23 mouse cellular contexts compared by ENCODE assay signal in genomic region chr10:65110729-65111128, GRCm38 (mm10).
DNase-seq lines count a peak whose midpoint lies in the region; ATAC-seq and TF ChIP-seq lines count a peak whose summit lies in the region.
"Had no signal": no experiment of that assay in that cellular context is flagged by ENCODE, and none has a peak within 500 bp of the region (broad histone marks: within the 10 kb centered on the region; RNA-seq: fewer than 3 reads in every experiment).

No protein-coding gene starts in this region.

- no peak for TF ChIP-seq CTCF in brain, embryonic 14.5 days (IDR thresholded peaks at IDR 0.05; ENCODE audit: borderline replicate concordance, extremely low read depth, insufficient read depth, insufficient read length)

- no peaks in the 10 kb centered on the region for H3K36me3 ChIP-seq in forebrain, embryonic 13.5 days (ENCODE audit: poor library complexity, severe bottlenecking)
- H3K36me3 ChIP-seq in forebrain, embryonic 10.5 days (replicated peaks), result no peaks in the 10 kb centered on the region
- no peaks in the 10 kb centered on the region for H3K36me3 ChIP-seq in hindbrain, embryonic 11.5 days (ENCODE audit: control insufficient read depth, insufficient read depth, low read length)
- H3K36me3 ChIP-seq: embryonic facial prominence, embryonic 12.5 days; G1E; heart, embryonic 10.5 days; intestine, embryonic 15.5 days; limb, embryonic 15.5 days; midbrain, embryonic 13.5 days had no signal

- H3K9ac ChIP-seq in forebrain, embryonic 13.5 days, result no peak overlapping the region
- no peak overlapping the region for H3K9ac ChIP-seq in hindbrain, embryonic 11.5 days (ENCODE audit: low read depth, low read length)
- H3K9ac ChIP-seq: embryonic facial prominence, embryonic 12.5 days; hindbrain, embryonic 14.5 days; intestine, embryonic 15.5 days; limb, embryonic 15.5 days; liver, postnatal 0 days; midbrain, embryonic 13.5 days had no signal

- WGBS in forebrain, embryonic 13.5 days, result 65% methylated on average over 5 of the region's 5 CpGs
- WGBS in forebrain, embryonic 10.5 days, result 88% methylated on average over 5 of the region's 5 CpGs
- WGBS in hindbrain, embryonic 11.5 days, result 84% methylated on average over 5 of the region's 5 CpGs

- no peaks in the 10 kb centered on the region for H3K27me3 ChIP-seq in forebrain, embryonic 13.5 days
- no peaks in the 10 kb centered on the region for H3K27me3 ChIP-seq in forebrain, embryonic 10.5 days (ENCODE audit: poor library complexity, severe bottlenecking)
- H3K27me3 ChIP-seq in hindbrain, embryonic 11.5 days (ENCODE audit: control insufficient read depth, insufficient read depth, low read length), result no peaks in the 10 kb centered on the region
- H3K27me3 ChIP-seq: embryonic facial prominence, embryonic 12.5 days; intestine, embryonic 15.5 days; limb, embryonic 15.5 days; midbrain, embryonic 13.5 days had no signal

- H3K27ac ChIP-seq in forebrain, embryonic 13.5 days, result no peak overlapping the region
- H3K27ac ChIP-seq in forebrain, embryonic 10.5 days, result no peak overlapping the region
- no peak overlapping the region for H3K27ac ChIP-seq in hindbrain, embryonic 11.5 days (ENCODE audit: low read depth, low read length)
- H3K27ac ChIP-seq: embryonic facial prominence, embryonic 12.5 days; heart, embryonic 10.5 days; hindbrain, embryonic 14.5 days; intestine, embryonic 15.5 days; kidney, postnatal 0 days; layer of hippocampus, adult 2 months; limb, embryonic 15.5 days; midbrain, embryonic 13.5 days had no signal

- no peaks in the 10 kb centered on the region for H3K9me3 ChIP-seq in forebrain, embryonic 13.5 days (replicated peaks)
- no peaks in the 10 kb centered on the region for H3K9me3 ChIP-seq in forebrain, embryonic 10.5 days
- H3K9me3 ChIP-seq in hindbrain, embryonic 11.5 days (ENCODE audit: control insufficient read depth, low read length), result no peaks in the 10 kb centered on the region
- H3K9me3 ChIP-seq: embryonic facial prominence, embryonic 12.5 days; G1E; heart, embryonic 10.5 days; intestine, embryonic 15.5 days; limb, embryonic 15.5 days; midbrain, embryonic 13.5 days had no signal

- no peak overlapping the region for H3K4me2 ChIP-seq in forebrain, embryonic 13.5 days
- no peak overlapping the region for H3K4me2 ChIP-seq in hindbrain, embryonic 11.5 days (replicated peaks; ENCODE audit: low read depth, low read length)
- H3K4me2 ChIP-seq: embryonic facial prominence, embryonic 12.5 days; hindbrain, embryonic 14.5 days; intestine, embryonic 15.5 days; limb, embryonic 15.5 days; midbrain, embryonic 13.5 days had no signal

- intact Hi-C loops in heart, postnatal 10 days (cut with DNase I), result no loop called here

- peak; percentile 55; the same call in 1 of the 2 replicates for ATAC-seq in forebrain, embryonic 13.5 days
- no peak for ATAC-seq in hindbrain, embryonic 11.5 days (ENCODE audit: low FRiP score)
- ATAC-seq: intestine, embryonic 15.5 days; liver, postnatal 0 days; midbrain, embryonic 13.5 days had no signal

- no peaks in the 10 kb centered on the region for H3K4me1 ChIP-seq in forebrain, embryonic 13.5 days
- no peaks in the 10 kb centered on the region for H3K4me1 ChIP-seq in forebrain, embryonic 10.5 days
- H3K4me1 ChIP-seq in hindbrain, embryonic 11.5 days (replicated peaks; ENCODE audit: control insufficient read depth, insufficient read depth, low read length), result no peaks in the 10 kb centered on the region
- H3K4me1 ChIP-seq: embryonic facial prominence, embryonic 12.5 days; heart, embryonic 10.5 days; intestine, embryonic 15.5 days; limb, embryonic 15.5 days; midbrain, embryonic 13.5 days had no signal

- H3K4me3 ChIP-seq in forebrain, embryonic 13.5 days, result no peak overlapping the region
- H3K4me3 ChIP-seq in forebrain, embryonic 10.5 days, result no peak overlapping the region
- no peak overlapping the region for H3K4me3 ChIP-seq in hindbrain, embryonic 11.5 days (ENCODE audit: low read depth, low read length)
- H3K4me3 ChIP-seq: embryonic facial prominence, embryonic 12.5 days; erythroblast, embryonic 14.5 days; heart, embryonic 10.5 days; intestine, embryonic 15.5 days; layer of hippocampus, adult 2 months; limb, embryonic 15.5 days; midbrain, embryonic 13.5 days; myocyte had no signal

- TF ChIP-seq POLR2A in brain, embryonic 14.5 days (IDR thresholded peaks at IDR 0.05; ENCODE audit: borderline replicate concordance, extremely low read depth, insufficient read depth, insufficient read length, poor library complexity, severe bottlenecking), result no peak

- no peak for DNase-seq in forebrain, embryonic 10.5 days (ENCODE audit: extremely low spot score, low spot score)
- peak; percentile 0 to 2 for DNase-seq in heart, postnatal 10 days
- no peak for DNase-seq in heart, postnatal 4 days
- peak; percentile 66 for DNase-seq in brain, embryonic 14.5 days (ENCODE audit: low read depth)
- DNase-seq in cerebellum, postnatal 25 days, result peak; percentile 21 to 57
- DNase-seq in hindbrain, embryonic 11.5 days (ENCODE audit: low spot score), result no peak
- DNase-seq: adrenal gland, postnatal 14 days; gastrocnemius, postnatal 36 days; liver, postnatal 0 days; lung, postnatal 10 days; thymus, postnatal 25 days had no signal

Comparison
In these comparisons a context has a peak if more than half of its experiments do, and no peak if none do; other contexts are left out.
1. DNase-seq: peak in heart, postnatal 10 days (2 of 2), brain, embryonic 14.5 days (single experiment) and cerebellum, postnatal 25 days (2 of 2); none in forebrain, embryonic 10.5 days (single experiment), heart, postnatal 4 days (single experiment) and hindbrain, embryonic 11.5 days (single experiment).